Comparison of ENCODE assay signal across 8 mouse cellular contexts in the genomic region with DNA sequence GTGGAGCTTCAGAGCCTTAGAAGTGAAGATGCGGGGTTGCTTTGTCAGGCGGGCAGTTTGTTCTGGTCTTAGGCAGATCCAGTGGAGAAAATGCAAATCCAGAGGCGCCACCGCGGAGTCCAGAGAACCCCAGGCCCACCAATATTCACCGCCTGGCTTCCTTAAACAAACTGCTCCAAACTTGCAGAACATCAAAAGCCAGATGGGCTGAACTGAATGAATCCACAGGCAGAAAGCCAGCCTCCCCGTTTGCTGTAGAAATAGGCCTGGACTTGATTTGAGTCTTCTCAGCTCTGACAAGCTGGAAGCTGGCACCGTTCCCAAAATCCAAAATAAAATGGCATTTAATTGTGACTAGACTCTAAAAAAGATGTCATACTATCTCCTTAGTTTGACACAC. TPM values are rescaled to one million over a fixed set of nuclear protein-coding genes. Genes with fewer than 3 reads are reported as not detected.
DNase-seq lines count a peak whose midpoint lies in the region; ATAC-seq lines count a peak whose summit lies in the region.

No protein-coding gene starts in this region.

- no peaks in the 10 kb centered on the region for H3K9me3 ChIP-seq in kidney, embryonic 16.5 days (ENCODE audit: low read length)
- no peaks in the 10 kb centered on the region for H3K9me3 ChIP-seq in midbrain, embryonic 16.5 days (replicated peaks; ENCODE audit: control insufficient read depth, low read length, poor library complexity, severe bottlenecking)

- H3K36me3 ChIP-seq in kidney, embryonic 16.5 days (ENCODE audit: insufficient read depth, low read length): peaks cover 2% of the 10 kb centered on the region; the same call in 1 of the 2 replicates
- no peaks in the 10 kb centered on the region for H3K36me3 ChIP-seq in midbrain, embryonic 16.5 days (ENCODE audit: control insufficient read depth, insufficient read depth, low read length)

- H3K27ac ChIP-seq in kidney, embryonic 16.5 days (ENCODE audit: low read length): no peak overlapping the region
- H3K27ac ChIP-seq in midbrain, embryonic 16.5 days (ENCODE audit: low read length): no peak overlapping the region

- H3K4me3 ChIP-seq in kidney, embryonic 16.5 days (ENCODE audit: low read length): no peak overlapping the region
- no peak overlapping the region for H3K4me3 ChIP-seq in midbrain, embryonic 16.5 days (ENCODE audit: low read depth, low read length)

- 67% methylated on average over 8 of the region's 8 CpGs for WGBS in kidney, embryonic 16.5 days
- 57% methylated on average over 8 of the region's 8 CpGs for WGBS in midbrain, embryonic 16.5 days

- ATAC-seq in kidney, embryonic 16.5 days (ENCODE audit: low FRiP score, low TSS enrichment): no peak
- ATAC-seq in megakaryocyte-erythroid progenitor cell, adult 5-6 weeks (replicated peaks; ENCODE audit: low FRiP score, low TSS enrichment, poor library complexity, severe bottlenecking): no peak
- no peak for ATAC-seq in midbrain, embryonic 16.5 days

- H3K4me2 ChIP-seq in kidney, embryonic 16.5 days (replicated peaks; ENCODE audit: low read depth, low read length): no peak overlapping the region; the same call in 1 of the 2 replicates
- no peak overlapping the region for H3K4me2 ChIP-seq in midbrain, embryonic 16.5 days (ENCODE audit: low read length)

- H3K9ac ChIP-seq in kidney, embryonic 16.5 days (replicated peaks; ENCODE audit: low read length): no peak overlapping the region
- H3K9ac ChIP-seq in midbrain, embryonic 16.5 days (ENCODE audit: low read depth, low read length): no peak overlapping the region

- peaks cover 42% of the 10 kb centered on the region for H3K4me1 ChIP-seq in kidney, embryonic 16.5 days (ENCODE audit: insufficient read depth, low read length)
- H3K4me1 ChIP-seq in midbrain, embryonic 16.5 days (ENCODE audit: control insufficient read depth, insufficient read depth, low read length): peaks cover 27% of the 10 kb centered on the region

- no peaks in the 10 kb centered on the region for H3K27me3 ChIP-seq in kidney, embryonic 16.5 days (ENCODE audit: insufficient read depth, low read length)
- H3K27me3 ChIP-seq in midbrain, embryonic 16.5 days (ENCODE audit: control insufficient read depth, insufficient read depth, low read depth, low read length): peaks cover 3% of the 10 kb centered on the region

- peak; percentile 33 for DNase-seq in kidney, postnatal 14 days
- peak; percentile 84 to 86 for DNase-seq in cerebellum, postnatal 10 days
- peak; percentile 22 for DNase-seq in gastrocnemius, postnatal 25 days
- DNase-seq in left cerebral cortex, postnatal 10 days (ENCODE audit: extremely low spot score in 1 of 2, low spot score in 2 of 2): peak; percentile 80 to 87
- peak; percentile 87 for DNase-seq in telencephalon, adult 2 months (ENCODE audit: low read depth, low spot score)

- intact Hi-C loops in left cerebral cortex, postnatal 10 days (cut with DNase I): loop anchor here (10.0 kb wide), 1 partner anchor 1635 kb away; no protein-coding TSS in a partner anchor

RNA-seq across cellular contexts. Expression of a gene that starts 11.1 kb away (rescaled TPM):
- polyA plus RNA-seq in kidney, embryonic 16.5 days (2015; fragmentation: Nextera tagmentation; extraction: Ambion mirVana): 19.9 and 23.2 TPM in 2 replicates
- 1 to 10 TPM; 6.3 to 6.9 TPM for total RNA-seq in gastrocnemius, postnatal 25 days (2021)
- 10 to 100 TPM; 85.8 to 98.4 TPM for total RNA-seq in left cerebral cortex, postnatal 10 days (2021)
- total RNA-seq in megakaryocyte-erythroid progenitor cell, adult 5-6 weeks (2014; fragmentation: Nextera tagmentation): 0.42 TPM in 1 of 2 replicates, not detected in the other
- 0.09 TPM in 1 of 2 replicates, not detected in the other for total RNA-seq in megakaryocyte-erythroid progenitor cell, adult 5-6 weeks (2017)
- polyA plus RNA-seq in midbrain, embryonic 16.5 days (2015; fragmentation: Nextera tagmentation; extraction: Ambion mirVana): 10.0 and 10.8 TPM in 2 replicates

RNA-seq across cellular contexts. Expression of a gene that starts 40.4 kb away (rescaled TPM):
- 105 and 119 TPM in 2 replicates for polyA plus RNA-seq in kidney, embryonic 16.5 days (2015; fragmentation: Nextera tagmentation; extraction: Ambion mirVana)
- total RNA-seq in gastrocnemius, postnatal 25 days (2021): 10 to 100 TPM; 27.5 to 28.1 TPM
- total RNA-seq in left cerebral cortex, postnatal 10 days (2021): 100 to 1,000 TPM in 1 of 2 experiments, 10 to 100 TPM in 1; 96.6 to 102 TPM
- 98.0 and 112 TPM in 2 replicates for total RNA-seq in megakaryocyte-erythroid progenitor cell, adult 5-6 weeks (2014; fragmentation: Nextera tagmentation)
- total RNA-seq in megakaryocyte-erythroid progenitor cell, adult 5-6 weeks (2017): 90.1 and 128 TPM in 2 replicates
- 150 and 173 TPM in 2 replicates for polyA plus RNA-seq in midbrain, embryonic 16.5 days (2015; fragmentation: Nextera tagmentation; extraction: Ambion mirVana)

Comparison
In these comparisons a context has a peak if more than half of its experiments do, and no peak if none do; other contexts are left out.
1. DNase-seq: peak in every context shown above with its lines; median percentile 87 in telencephalon, adult 2 months; 85 in cerebellum, postnatal 10 days; 84 in left cerebral cortex, postnatal 10 days; 33 in kidney, postnatal 14 days; 22 in gastrocnemius, postnatal 25 days.
2. RNA of a gene that starts 11.1 kb away (total RNA-seq): 85.8 to 98.4 TPM in left cerebral cortex, postnatal 10 days; 6.3 to 6.9 TPM in gastrocnemius, postnatal 25 days and 0.09 to 0.42 TPM in megakaryocyte-erythroid progenitor cell, adult 5-6 weeks; every median in the first group is over 10 times any median in the second.